Mouse (Mus musculus): ENCODE measurements around the gene Mrfap1.

GRCm38 (mm10) chr5:36844490-36844889 lies 47.9 kb upstream of the Mrfap1 start:
- TF ChIP-seq EP300 (IDR thresholded peaks at IDR 0.05; ENCODE audit: low read depth), result no peak
- no peak for TF ChIP-seq CTCF (IDR thresholded peaks at IDR 0.05; ENCODE audit: low read depth)

Measured in heart, postnatal 0 days (tissue).